Mouse (Mus musculus): ENCODE measurements around the gene Aqp9. TPM values are rescaled to one million over a fixed set of nuclear protein-coding genes. Genes with fewer than 3 reads are reported as not detected.

The Aqp9 gene
- polyA plus RNA-seq, 1 experiment from 2014 or later, result 0.14 TPM

GRCm38 (mm10) chr9:71065343-71065875 is 103.1 kb downstream of the Aqp9 start:
- WGBS, result 70% methylated on average over 6 of the region's 6 CpGs
- no peak for DNase-seq (ENCODE audit: low spot score)
- Histone ChIP-seq H3K27me3 (ENCODE audit: low read depth, poor library complexity, severe bottlenecking) (no peaks in the 10 kb centered on the region), H3K27ac (no peak overlapping the region), H3K4me3 (no peak overlapping the region), H3K9me3 (replicated peaks) (no peaks in the 10 kb centered on the region), H3K4me1 (peaks cover 12% of the 10 kb centered on the region), H3K36me3 (no peaks in the 10 kb centered on the region)

- no peaks in the 10 kb centered on the region for H3K9me3 ChIP-seq (replicated peaks)
- WGBS, result 88% methylated on average over 8 of the region's 8 CpGs
- no peak for DNase-seq (ENCODE audit: low spot score)
- H3K4me1 ChIP-seq, result peaks cover 12% of the 10 kb centered on the region
- H3K27ac ChIP-seq, result no peak overlapping the region
- H3K4me3 ChIP-seq, result no peak overlapping the region
- H3K27me3 ChIP-seq (ENCODE audit: low read depth, poor library complexity, severe bottlenecking), result no peaks in the 10 kb centered on the region
- no peaks in the 10 kb centered on the region for H3K36me3 ChIP-seq
Observed at GRCm38 (mm10) chr9:71064291-71064840, 104.1 kb downstream of the Aqp9 start.

GRCm38 (mm10) chr9:71063551-71063950 is 104.9 kb downstream of the Aqp9 start:
- Histone ChIP-seq H3K36me3 (no peaks in the 10 kb centered on the region), H3K4me1 (peaks cover 8% of the 10 kb centered on the region; the same call in 1 of the 2 replicates), H3K27ac (no peak overlapping the region), H3K9me3 (replicated peaks) (no peaks in the 10 kb centered on the region), H3K4me3 (no peak overlapping the region), H3K27me3 (ENCODE audit: low read depth, poor library complexity, severe bottlenecking) (no peaks in the 10 kb centered on the region)
- DNase-seq (ENCODE audit: low spot score), result no peak

- no peaks in the 10 kb centered on the region for H3K36me3 ChIP-seq
- no peak for DNase-seq (ENCODE audit: low spot score)
- H3K9me3 ChIP-seq (replicated peaks), result no peaks in the 10 kb centered on the region
- no peaks in the 10 kb centered on the region for H3K27me3 ChIP-seq (ENCODE audit: low read depth, poor library complexity, severe bottlenecking)
- H3K4me1 ChIP-seq, result peaks cover 8% of the 10 kb centered on the region; the same call in 1 of the 2 replicates
- H3K27ac ChIP-seq, result no peak overlapping the region
- WGBS, result 83% methylated on average over 4 of the region's 4 CpGs
- H3K4me3 ChIP-seq, result no peak overlapping the region
Observed at GRCm38 (mm10) chr9:71062976-71063375, 105.5 kb downstream of the Aqp9 start.

GRCm38 (mm10) chr9:71062301-71062700 is 106.2 kb downstream of the Aqp9 start:
- Histone ChIP-seq H3K4me3 (no peak overlapping the region), H3K27me3 (ENCODE audit: low read depth, poor library complexity, severe bottlenecking) (no peaks in the 10 kb centered on the region), H3K27ac (no peak overlapping the region), H3K36me3 (no peaks in the 10 kb centered on the region), H3K4me1 (peaks cover 8% of the 10 kb centered on the region; the same call in 1 of the 2 replicates), H3K9me3 (replicated peaks) (no peaks in the 10 kb centered on the region)
- DNase-seq (ENCODE audit: low spot score), result no peak

Other genes with a start within 250 kb of the Aqp9 start
- not detected in 2 replicates for gene Lipc, start 216.5 kb downstream of the Aqp9 start, polyA plus RNA-seq (2016; fragmentation: Nextera tagmentation; extraction: Ambion mirVana)
- 20.4 and 23.7 TPM in 2 replicates for gene Aldh1a2, start 47.1 kb upstream of the Aqp9 start, polyA plus RNA-seq (2016; fragmentation: Nextera tagmentation; extraction: Ambion mirVana)

Measured in limb, embryonic 10.5 days (tissue).